13 mouse cellular contexts compared by ENCODE assay signal in genomic region chr11:75183917-75184570, GRCm38 (mm10). TPM values are rescaled to one million over a fixed set of nuclear protein-coding genes. Genes with fewer than 3 reads are reported as not detected.
A peak's percentile ranks its signal among the peaks of the same experiment; 100 is the strongest.
DNase-seq lines count a peak whose midpoint lies in the region.
"Had no signal": no experiment of that assay in that cellular context is flagged by ENCODE, and none has a peak within 500 bp of the region (broad histone marks: within the 10 kb centered on the region; RNA-seq: fewer than 3 reads in every experiment).

No protein-coding gene starts in this region.

- intact Hi-C loops in heart, postnatal 36 days (cut with DNase I), result no loop called here

- DNase-seq in adrenal gland, postnatal 14 days, result peak; percentile 11
- no peak for DNase-seq in adrenal gland, adult 2 months
- DNase-seq in layer of hippocampus, adult 11-12 months (ENCODE audit: low spot score), result peak; percentile 75
- DNase-seq in layer of hippocampus, adult 9-10 months (ENCODE audit: low spot score), result no peak
- DNase-seq in right cerebral cortex, adult 18-20 months, result peak; percentile 89
- DNase-seq in right cerebral cortex, postnatal 4 days, result no peak
- no peak for DNase-seq in kidney, postnatal 36 days
- no peak for DNase-seq in heart, postnatal 36 days
- DNase-seq: adrenal gland, postnatal 25 days; gastrocnemius, postnatal 36 days; heart, postnatal 4 days; liver, embryonic 13.5 days; thymus, adult 18-20 months had no signal

RNA-seq across cellular contexts. Expression of gene Ovca2, which starts 5.4 kb away (rescaled TPM):
- total RNA-seq in adrenal gland, postnatal 14 days (2021), result 14.5 and 15.8 TPM in 2 replicates
- 10 to 100 TPM; 20.4 to 26.5 TPM for total RNA-seq in adrenal gland, adult 2 months (2021)
- polyA plus RNA-seq in adrenal gland, adult 2 months (2012; rRNA removed), result 7.0 and 7.4 TPM in 2 replicates
- 1 to 10 TPM; 5.3 to 7.2 TPM for total RNA-seq in heart, postnatal 36 days (2021)

RNA-seq across cellular contexts. Expression of gene Dph1, which starts 7.0 kb away (rescaled TPM):
- total RNA-seq in adrenal gland, postnatal 14 days (2021), result 22.3 and 28.5 TPM in 2 replicates
- total RNA-seq in adrenal gland, adult 2 months (2021), result 10 to 100 TPM; 32.3 to 37.4 TPM
- 72.0 and 87.5 TPM in 2 replicates for polyA plus RNA-seq in adrenal gland, adult 2 months (2012; rRNA removed)
- 1 to 10 TPM; 9.0 to 9.7 TPM for total RNA-seq in heart, postnatal 36 days (2021)

RNA-seq across cellular contexts. Expression of gene Rtn4rl1, which starts 9.5 kb away (rescaled TPM):
- 29.5 and 32.6 TPM in 2 replicates for total RNA-seq in adrenal gland, postnatal 14 days (2021)
- total RNA-seq in adrenal gland, adult 2 months (2021), result 10 to 100 TPM; 29.2 to 58.9 TPM
- 48.1 and 62.9 TPM in 2 replicates for polyA plus RNA-seq in adrenal gland, adult 2 months (2012; rRNA removed)
- total RNA-seq in heart, postnatal 36 days (2021), result 10 to 100 TPM in 1 of 2 experiments, 1 to 10 TPM in 1; 6.0 to 10.0 TPM

RNA-seq across cellular contexts. Expression of gene Hic1, which starts 14.7 kb away (rescaled TPM):
- 14.5 and 17.0 TPM in 2 replicates for total RNA-seq in adrenal gland, postnatal 14 days (2021)
- total RNA-seq in adrenal gland, adult 2 months (2021), result 10 to 100 TPM in 1 of 2 experiments, 1 to 10 TPM in 1; 7.5 to 15.4 TPM
- polyA plus RNA-seq in adrenal gland, adult 2 months (2012; rRNA removed), result 25.9 and 26.9 TPM in 2 replicates
- total RNA-seq in heart, postnatal 36 days (2021), result 10 to 100 TPM; 14.8 to 22.8 TPM

Comparison
In these comparisons a context has a peak if more than half of its experiments do, and no peak if none do; other contexts are left out.
1. DNase-seq: peak in adrenal gland, postnatal 14 days (single experiment), layer of hippocampus, adult 11-12 months (single experiment) and right cerebral cortex, adult 18-20 months (single experiment); none in adrenal gland, adult 2 months (single experiment), layer of hippocampus, adult 9-10 months (single experiment), right cerebral cortex, postnatal 4 days (single experiment), kidney, postnatal 36 days (0 of 2) and heart, postnatal 36 days (0 of 2).